Mouse (Mus musculus): ENCODE data around the gene Ccdc24.

The Ccdc24 gene

GRCm38 (mm10) chr4:117890750-117891149 is 18.4 kb upstream of the Ccdc24 start:
- DNase-seq, result no peak

- no peak for DNase-seq
These were observed 17.7 kb upstream of the Ccdc24 start for GRCm38 (mm10) chr4:117890031-117890430.

GRCm38 (mm10) chr4:117889471-117889870 is 17.1 kb upstream of the Ccdc24 start:
- no peak for DNase-seq

- no peak for DNase-seq
These were observed 15.6 kb upstream of the Ccdc24 start for GRCm38 (mm10) chr4:117887920-117888319.

- peak; percentile 94 for DNase-seq
These were observed 14.8 kb upstream of the Ccdc24 start, which contains the start of gene Atp6v0b for GRCm38 (mm10) chr4:117887133-117887532. Atp6v0b (minus strand) TSS chr4:117887333.

GRCm38 (mm10) chr4:117886644-117887043 is 14.3 kb upstream of the Ccdc24 start:
- DNase-seq, result no peak

GRCm38 (mm10) chr4:117885994-117886393 is 13.6 kb upstream of the Ccdc24 start:
- DNase-seq, result no peak

- DNase-seq, result no peak
These were observed 12.7 kb upstream of the Ccdc24 start for GRCm38 (mm10) chr4:117885093-117885492.

GRCm38 (mm10) chr4:117884146-117884545 is 11.8 kb upstream of the Ccdc24 start:
- no peak for DNase-seq

- peak; percentile 62 for DNase-seq
These were observed 10.6 kb upstream of the Ccdc24 start, which contains the start of gene B4galt2 for GRCm38 (mm10) chr4:117882701-117883691. B4galt2 (minus strand) TSS chr4:117883487.

GRCm38 (mm10) chr4:117878703-117879102 is 6.3 kb upstream of the Ccdc24 start:
- no peak for DNase-seq

GRCm38 (mm10) chr4:117878301-117878700 is 5.9 kb upstream of the Ccdc24 start:
- DNase-seq, result no peak

GRCm38 (mm10) chr4:117873615-117874014 is 1.3 kb upstream of the Ccdc24 start:
- no peak for DNase-seq

- no peak for DNase-seq
These were observed 570 bp downstream of the Ccdc24 start for GRCm38 (mm10) chr4:117871787-117872186.

- no peak for DNase-seq
These were observed 1.9 kb downstream of the Ccdc24 start for GRCm38 (mm10) chr4:117870437-117870836.

GRCm38 (mm10) chr4:117869317-117869716 is 3.0 kb downstream of the Ccdc24 start:
- no peak for DNase-seq

GRCm38 (mm10) chr4:117867823-117868222 is 4.5 kb downstream of the Ccdc24 start:
- no peak for DNase-seq

GRCm38 (mm10) chr4:117867000-117867399 is 5.4 kb downstream of the Ccdc24 start:
- DNase-seq, result no peak

- no peak for DNase-seq
These were observed 6.3 kb downstream of the Ccdc24 start for GRCm38 (mm10) chr4:117866083-117866482.

GRCm38 (mm10) chr4:117862823-117863222 is 9.5 kb downstream of the Ccdc24 start:
- DNase-seq, result no peak

- DNase-seq, result no peak
These were observed 11.8 kb downstream of the Ccdc24 start for GRCm38 (mm10) chr4:117860570-117860969.

GRCm38 (mm10) chr4:117858794-117859193 is 13.6 kb downstream of the Ccdc24 start:
- DNase-seq, result peak; percentile 55

- DNase-seq, result no peak
These were observed 17.2 kb downstream of the Ccdc24 start for GRCm38 (mm10) chr4:117855146-117855545.

- DNase-seq, result no peak
These were observed 20.0 kb downstream of the Ccdc24 start for GRCm38 (mm10) chr4:117852152-117852868.

All from cerebellum, adult 11 months (tissue).